Mouse (Mus musculus): ENCODE data around the gene Nmt1.

Nmt1 gene

GRCm38 (mm10) chr11:103080323-103081091 is 52.5 kb downstream of the Nmt1 start:
- peak in 1 of 2 experiments; percentile 46 for DNase-seq

GRCm38 (mm10) chr11:103081631-103082030 is 53.6 kb downstream of the Nmt1 start:
- DNase-seq = no peak

GRCm38 (mm10) chr11:103093306-103093705 is 65.3 kb downstream of the Nmt1 start:
- no peak for DNase-seq

GRCm38 (mm10) chr11:103093862-103094833 is 66.2 kb downstream of the Nmt1 start:
- DNase-seq = no peak

DNA sequence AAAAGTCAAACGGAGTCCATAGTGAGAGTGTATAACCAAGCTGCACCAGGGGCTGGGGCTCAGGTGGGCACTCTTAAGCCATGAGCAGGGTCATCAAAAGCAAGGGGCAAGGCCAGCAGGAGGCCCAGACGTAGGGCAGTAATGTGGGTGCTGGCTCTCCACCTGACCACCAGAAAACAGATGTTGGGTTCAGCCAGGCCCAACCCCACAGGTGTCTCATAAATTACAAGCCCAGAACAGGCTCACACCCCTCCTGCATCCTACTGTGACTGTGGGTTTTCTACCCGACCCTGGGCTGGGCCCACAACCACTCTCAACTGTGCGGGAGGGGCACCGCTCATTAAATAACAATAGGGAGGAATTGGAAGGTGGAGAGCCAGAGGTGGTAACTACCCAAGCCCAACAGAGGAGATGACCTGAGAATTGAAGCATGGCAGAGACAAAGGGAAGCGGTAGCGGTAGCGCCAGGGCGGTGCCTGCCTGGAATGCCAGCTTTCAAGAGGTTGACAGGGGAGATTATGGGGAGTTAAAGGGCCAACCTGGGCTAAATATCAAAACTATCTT is 67.2 kb downstream of the Nmt1 start:
- DNase-seq = no peak

- no peak for DNase-seq
These were observed 67.8 kb downstream of the Nmt1 start for GRCm38 (mm10) chr11:103095801-103096200.

DNA sequence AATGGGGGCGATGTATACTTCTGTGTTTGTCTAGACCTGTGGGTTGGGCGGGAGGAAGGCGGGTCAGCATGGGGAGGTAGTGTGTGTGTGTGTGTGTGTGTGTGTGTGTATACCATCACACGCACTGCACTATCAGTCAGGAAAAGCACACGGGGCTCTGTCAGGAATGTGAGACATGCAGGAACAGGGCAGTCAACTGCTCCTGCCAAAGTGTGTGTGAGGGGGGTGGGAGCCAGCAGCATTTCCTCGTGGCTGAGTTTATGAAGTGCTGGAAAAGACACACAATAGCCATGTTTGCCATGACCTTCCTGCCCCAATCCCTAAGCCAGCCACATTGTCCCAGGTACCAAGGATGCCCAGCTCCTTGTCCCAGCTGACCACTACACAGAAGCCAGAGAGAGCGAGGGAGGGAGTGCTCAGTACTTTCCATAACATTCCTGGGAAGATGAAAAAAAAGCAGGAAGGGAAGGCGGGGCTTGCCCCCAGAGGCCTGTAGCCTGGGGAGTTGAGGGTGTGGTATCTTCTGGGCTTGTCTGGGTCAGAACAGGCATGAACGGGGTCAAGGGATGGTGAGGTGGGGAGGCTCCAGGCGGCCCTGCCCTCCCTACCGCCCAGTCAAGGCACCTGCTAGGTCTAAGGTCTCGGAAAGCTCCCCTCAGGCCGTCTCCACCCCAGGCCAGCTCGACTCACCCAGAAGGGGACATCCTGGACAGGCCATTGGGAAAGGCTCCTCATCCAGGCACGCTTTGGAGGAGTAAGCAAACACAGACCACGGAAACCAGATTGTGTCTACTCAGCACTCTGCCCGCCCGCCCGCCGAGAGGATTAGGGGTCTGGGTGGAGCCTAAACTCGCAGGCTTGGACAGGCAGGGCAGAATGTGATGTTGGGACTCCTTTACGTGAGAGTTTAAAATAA is 69.2 kb downstream of the Nmt1 start:
- DNase-seq = no peak

GRCm38 (mm10) chr11:103098531-103099190 is 70.7 kb downstream of the Nmt1 start:
- peak; percentile 48 to 54 for DNase-seq

DNA sequence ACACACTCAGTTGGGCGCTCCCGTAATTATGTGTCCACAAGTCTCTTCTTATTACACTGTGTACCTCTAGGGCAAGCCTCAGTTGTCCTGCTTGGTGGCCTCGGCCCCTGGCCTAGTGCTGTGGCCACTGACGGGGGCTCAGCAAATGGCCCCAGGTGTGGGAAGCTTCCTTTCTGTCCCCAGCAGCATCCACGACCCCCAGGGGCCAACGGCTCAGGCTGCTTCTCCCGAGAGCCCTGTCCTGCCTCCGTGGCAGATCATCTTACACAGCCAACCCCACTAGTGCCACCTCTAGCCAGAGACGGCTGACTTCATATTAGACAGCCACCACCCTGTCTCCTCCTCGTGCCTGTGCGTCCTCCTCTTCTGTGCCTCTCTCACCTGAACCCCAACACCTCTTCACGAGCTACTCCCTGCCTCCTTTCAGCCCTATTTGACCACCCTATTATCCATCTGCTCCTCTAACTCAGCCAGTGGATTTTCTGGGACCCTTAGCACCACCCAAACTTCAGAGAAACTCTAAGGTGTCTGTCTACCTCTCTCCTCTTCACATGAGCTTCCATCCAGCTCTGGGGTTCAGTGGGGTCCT is 71.5 kb downstream of the Nmt1 start:
- peak in 1 of 2 experiments; percentile 7 for DNase-seq

GRCm38 (mm10) chr11:103100361-103100760 is 72.4 kb downstream of the Nmt1 start:
- DNase-seq = no peak

- peak; percentile 76 to 80 for DNase-seq
These were observed 73.5 kb downstream of the Nmt1 start, which contains the start of the genes Plcd3 and Acbd4 for GRCm38 (mm10) chr11:103101481-103101865. Gene Plcd3 (minus strand): TSS chr11:103101658. Gene Acbd4 (plus strand): TSS chr11:103101682.

DNA sequence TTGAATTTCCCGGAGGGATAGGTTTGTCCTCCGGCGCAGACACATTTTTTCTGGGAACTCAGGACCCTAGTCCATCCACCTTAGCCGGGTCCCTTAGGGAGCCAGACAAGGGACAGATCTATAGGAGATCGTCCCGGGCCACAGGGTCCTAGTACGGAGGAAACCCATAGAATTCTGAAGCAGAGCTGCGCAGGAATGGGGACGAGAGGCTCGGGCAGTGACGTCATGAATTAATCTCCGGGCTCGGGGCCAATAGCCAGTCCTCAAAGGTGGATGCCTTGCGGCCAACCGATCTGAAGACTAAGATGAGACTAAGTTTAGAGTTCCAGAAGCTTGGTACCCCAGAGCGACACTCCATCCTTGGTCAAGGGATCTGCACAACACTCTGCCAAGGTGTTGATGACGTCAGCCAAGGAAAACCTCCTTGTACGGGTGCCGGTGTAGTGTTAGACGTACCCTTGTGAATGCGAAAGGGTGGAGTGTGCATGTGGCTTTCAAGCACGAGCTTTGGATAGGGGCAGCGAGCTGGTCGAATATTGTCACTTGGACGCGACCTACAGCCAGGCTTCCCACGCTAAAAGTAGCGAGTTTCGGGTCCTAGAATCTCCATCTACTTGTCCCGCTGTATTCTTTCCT is 74.0 kb downstream of the Nmt1 start:
- peak; percentile 81 to 85 for DNase-seq

- peak; percentile 98 to 99 for DNase-seq
These were observed 74.8 kb downstream of the Nmt1 start for GRCm38 (mm10) chr11:103102725-103103349.

DNA sequence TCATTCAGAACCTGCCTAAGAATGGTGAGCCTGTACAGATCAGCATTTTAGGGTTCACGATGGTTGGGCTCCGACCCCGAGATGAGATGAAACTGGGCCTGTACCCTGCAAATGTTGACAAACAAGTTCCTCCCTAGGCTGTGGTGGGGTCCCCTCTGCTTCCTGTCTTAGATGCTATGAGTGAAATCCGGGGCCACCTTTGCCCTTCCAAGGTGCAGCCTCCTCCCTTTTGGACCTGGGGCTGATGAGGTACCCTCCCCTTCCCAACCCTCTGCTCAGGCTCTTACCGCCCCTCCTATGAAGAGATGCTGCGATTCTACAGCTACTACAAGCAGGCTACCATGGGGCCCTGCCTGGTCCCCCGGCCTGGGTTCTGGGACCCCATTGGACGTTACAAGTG is 75.6 kb downstream of the Nmt1 start:
- peak in 1 of 2 experiments; percentile 9 for DNase-seq

DNA sequence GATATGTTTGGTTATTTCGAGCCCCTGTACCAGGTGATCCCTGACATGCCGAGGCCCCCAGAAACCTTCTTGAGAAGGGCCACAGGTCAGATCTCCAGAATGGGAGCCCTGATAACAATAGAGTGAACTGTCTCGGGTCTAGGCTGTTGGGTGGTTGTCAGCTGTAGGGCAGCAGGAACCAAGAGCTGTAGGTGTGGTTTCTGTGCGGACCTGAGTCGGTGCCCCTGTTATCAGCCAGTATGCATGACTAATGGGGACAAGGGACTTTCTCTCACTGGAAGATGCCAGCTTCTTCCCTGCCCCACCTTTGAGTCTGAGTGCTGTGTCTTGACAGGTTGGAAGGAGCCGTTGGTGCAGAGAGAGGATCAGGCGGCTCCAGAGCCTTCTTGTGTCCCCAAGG is 76.5 kb downstream of the Nmt1 start:
- no peak for DNase-seq

- DNase-seq = peak in 1 of 2 experiments; percentile 8
These were observed 77.3 kb downstream of the Nmt1 start for GRCm38 (mm10) chr11:103105180-103105725.

- no peak for DNase-seq
These were observed 77.8 kb downstream of the Nmt1 start for GRCm38 (mm10) chr11:103105810-103106209.

DNA sequence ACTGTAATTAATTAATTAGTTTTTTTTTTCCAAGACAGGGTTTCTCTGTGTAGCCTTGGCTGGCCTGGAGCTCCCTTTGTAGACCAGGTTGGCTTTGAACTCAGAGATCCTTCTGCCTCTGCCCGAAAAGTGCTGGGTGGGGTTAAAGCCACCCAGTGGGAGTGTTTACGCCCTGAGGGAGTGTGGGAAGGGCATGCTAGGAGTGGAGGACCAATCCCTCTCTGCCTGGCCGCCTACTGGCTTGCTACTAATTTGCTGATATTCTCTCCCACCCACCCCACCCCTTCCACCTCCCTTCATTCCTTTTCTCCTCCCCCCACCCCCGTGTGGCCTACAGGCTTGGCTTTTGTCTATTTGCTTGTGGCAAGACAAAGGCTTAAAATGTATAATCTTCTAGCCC is 78.4 kb downstream of the Nmt1 start:
- peak in 1 of 2 experiments; percentile 6 for DNase-seq

GRCm38 (mm10) chr11:103111301-103111700 is 83.3 kb downstream of the Nmt1 start:
- DNase-seq = peak in 1 of 2 experiments; percentile 7

Measured in cerebellum, postnatal 10 days (tissue).